Mouse (Mus musculus) megakaryocyte-erythroid progenitor cell, adult 5-6 weeks (primary cell): Measurements from ENCODE around the gene Gm10273. TPM values are rescaled to one million over a fixed set of nuclear protein-coding genes. Genes with fewer than 3 reads are reported as not detected.

Experiments used
- total RNA-seq, 2 experiments: library from RNA; stranded (forward) in 1 of 2; stranded (reverse) in 1 of 2; fragments of 200-1000, 215-1000 nt in 1 of 2; fragments of >200 nt in 1 of 2; fragmentation: Nextera tagmentation in 1 of 2; gene quantifications; 2 replicates each; pipeline ENCODE4 v1.2.3; 2014 to 2017

The Gm10273 gene
- total RNA-seq, 2 experiments from 2014 or later: 40.3 to 82.6 TPM

Other genes starting within 250 kb of the Gm10273 start
- 0.37 TPM in 1 of 2 replicates, not detected in the other for gene Sept10, start 173.8 kb upstream of the Gm10273 start, total RNA-seq (2014; fragmentation: Nextera tagmentation)
- gene Sept10, start 173.8 kb upstream of the Gm10273 start, total RNA-seq (2017): not detected in 2 replicates
- gene Sowahc, start 173.7 kb upstream of the Gm10273 start, total RNA-seq (2014; fragmentation: Nextera tagmentation): 0.62 TPM in 1 of 2 replicates, not detected in the other
- gene Sowahc, start 173.7 kb upstream of the Gm10273 start, total RNA-seq (2017): 0.15 and 2.1 TPM in 2 replicates
- 4.2 and 8.6 TPM in 2 replicates for gene P4ha1, start 72.3 kb upstream of the Gm10273 start, total RNA-seq (2014; fragmentation: Nextera tagmentation)
- gene P4ha1, start 72.3 kb upstream of the Gm10273 start, total RNA-seq (2017): 13.4 and 15.8 TPM in 2 replicates
- gene Pla2g12b, start 8.0 kb downstream of the Gm10273 start, total RNA-seq (2014; fragmentation: Nextera tagmentation): not detected in 2 replicates
- gene Pla2g12b, start 8.0 kb downstream of the Gm10273 start, total RNA-seq (2017): not detected in 2 replicates
- gene Oit3, start 46.1 kb downstream of the Gm10273 start, total RNA-seq (2014; fragmentation: Nextera tagmentation): not detected in 2 replicates
- not detected in 2 replicates for gene Oit3, start 46.1 kb downstream of the Gm10273 start, total RNA-seq (2017)
- not detected in 2 replicates for gene Gm10322, start 220.4 kb downstream of the Gm10273 start, total RNA-seq (2014; fragmentation: Nextera tagmentation)
- gene Gm10322, start 220.4 kb downstream of the Gm10273 start, total RNA-seq (2017): not detected in 2 replicates
- gene Mcu, start 221.1 kb downstream of the Gm10273 start, total RNA-seq (2014; fragmentation: Nextera tagmentation): 8.3 and 18.9 TPM in 2 replicates
- gene Mcu, start 221.1 kb downstream of the Gm10273 start, total RNA-seq (2017): 19.5 and 22.0 TPM in 2 replicates